Mouse (Mus musculus) small intestine, adult 2 months (tissue): ENCODE measurements around the gene Rbms2. TPM values are rescaled to one million over a fixed set of nuclear protein-coding genes. Genes with fewer than 3 reads are reported as not detected.

ENCODE experiments used
- H3K27ac ChIP-seq: fragments of 200-500 bp; 2 replicates; pipeline ENCODE4 v1.5.1; 2012; ENCODE audit warnings: low read depth, low read length, control low read depth, inconsistent platforms; ENCODE audit not compliant: insufficient read depth
- H3K27me3 ChIP-seq: fragments of 200-500 bp; 2 replicates; pipeline ENCODE4 v1.6.1; 2012; ENCODE audit warnings: mild to moderate bottlenecking, moderate library complexity, low read length, inconsistent platforms; ENCODE audit not compliant: control insufficient read depth, insufficient read depth
- H3K36me3 ChIP-seq: fragments of 200-500 bp; 2 replicates; pipeline ENCODE4 v1.6.1; 2012; ENCODE audit warnings: mild to moderate bottlenecking, low read length, control low read depth, inconsistent platforms; ENCODE audit not compliant: control insufficient read depth, insufficient read depth
- H3K4me1 ChIP-seq: fragments of 200-500 bp; 2 replicates; pipeline ENCODE4 v1.6.1; 2012; ENCODE audit warnings: low read length, inconsistent platforms, mixed read lengths; ENCODE audit not compliant: control insufficient read depth, insufficient read depth, insufficient read length
- H3K4me3 ChIP-seq: fragments of 200-500 bp; 2 replicates; pipeline ENCODE4 v1.5.1; 2012; ENCODE audit warnings: low read depth, mild to moderate bottlenecking, control low read depth, inconsistent platforms, low read length, moderate library complexity
- CTCF ChIP-seq: fragments of 200-500 bp; IDR thresholded peaks from 2 replicates; pipeline ENCODE4 v1.5.1; 2012; ENCODE audit warnings: low read depth, mild to moderate bottlenecking, control low read depth, inconsistent platforms, low read length, moderate library complexity, mixed read lengths; ENCODE audit not compliant: insufficient replicate concordance, insufficient read length; ENCODE audit errors: extremely low read depth
- POLR2A ChIP-seq: fragments of 200-500 bp; IDR thresholded peaks from 2 replicates; pipeline ENCODE4 v1.6.1; 2012; ENCODE audit warnings: low read depth, mild to moderate bottlenecking, control low read depth, inconsistent platforms, low read length, moderate library complexity
- WGBS: fragments of 180-500 bp; shearing (Covaris S2); methylation state at CpG from one replicate; pipeline ENCODE4 v1.1.7; 2018; 5-methylcytosine and 5-hydroxymethylcytosine counted together
- polyA plus RNA-seq: library from polyadenylated mRNA; depleted of rRNA; stranded (reverse); fragments of >200 nt; gene quantifications from 2 replicates; pipeline ENCODE4 v1.2.3, GENCODE M21; 2012

The Rbms2 gene
- polyA plus RNA-seq, 1 experiment = 34.9 TPM

DNA sequence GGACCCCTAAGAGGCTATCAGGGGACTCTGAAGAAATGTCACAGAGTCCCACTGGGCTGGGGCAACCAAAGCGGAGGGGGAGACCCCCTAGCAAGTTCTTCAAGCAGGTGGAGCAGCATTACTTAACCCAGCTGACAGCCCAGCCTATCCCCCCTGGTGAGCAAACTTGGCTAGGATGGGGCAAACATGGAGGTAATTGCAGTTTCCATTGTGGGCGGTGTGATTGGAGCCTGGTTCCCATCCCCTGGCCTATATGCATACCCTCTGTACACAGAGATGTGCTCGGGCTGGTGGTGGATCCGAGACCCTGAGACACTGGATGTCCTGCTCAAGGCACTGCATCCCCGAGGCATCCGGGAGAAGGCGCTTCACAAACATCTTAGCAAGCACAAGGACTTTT, 56.3 kb downstream of the Rbms2 start:
- Histone ChIP-seq H3K27me3 (no peaks in the 10 kb centered on the region), H3K36me3 (peaks cover 91% of the 10 kb centered on the region), H3K4me3 (no peak overlapping the region), H3K4me1 (no peaks in the 10 kb centered on the region), H3K27ac (no peak overlapping the region)
- no peak for TF ChIP-seq CTCF
- no peak for TF ChIP-seq POLR2A
- WGBS = 89% methylated on average over 7 of the region's 7 CpGs

DNA sequence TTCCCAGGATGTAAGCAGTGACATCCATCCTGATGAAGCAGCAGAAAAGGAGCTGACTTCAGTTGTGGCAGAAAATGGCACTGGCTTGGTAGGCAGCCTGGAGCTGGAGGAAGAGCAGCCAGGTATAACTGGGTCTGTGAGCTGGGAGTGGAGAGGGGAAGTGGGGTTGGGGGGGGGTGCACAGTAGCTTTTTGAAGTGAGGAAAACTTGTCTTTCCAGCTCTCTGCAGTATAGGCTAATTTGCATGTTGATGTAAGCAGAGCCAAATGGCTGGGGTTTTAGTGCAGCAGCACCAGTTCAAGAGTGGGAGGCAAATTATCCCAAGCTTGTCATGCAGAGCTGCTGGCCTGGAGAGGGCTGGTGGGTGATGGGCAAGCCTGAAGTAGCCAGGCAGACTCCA, 68.9 kb downstream of the Rbms2 start:
- Histone ChIP-seq H3K4me3 (no peak overlapping the region), H3K27me3 (no peaks in the 10 kb centered on the region), H3K27ac (no peak overlapping the region), H3K36me3 (peaks cover 59% of the 10 kb centered on the region), H3K4me1 (no peaks in the 10 kb centered on the region)
- TF ChIP-seq POLR2A (no peak), CTCF (no peak)

DNA sequence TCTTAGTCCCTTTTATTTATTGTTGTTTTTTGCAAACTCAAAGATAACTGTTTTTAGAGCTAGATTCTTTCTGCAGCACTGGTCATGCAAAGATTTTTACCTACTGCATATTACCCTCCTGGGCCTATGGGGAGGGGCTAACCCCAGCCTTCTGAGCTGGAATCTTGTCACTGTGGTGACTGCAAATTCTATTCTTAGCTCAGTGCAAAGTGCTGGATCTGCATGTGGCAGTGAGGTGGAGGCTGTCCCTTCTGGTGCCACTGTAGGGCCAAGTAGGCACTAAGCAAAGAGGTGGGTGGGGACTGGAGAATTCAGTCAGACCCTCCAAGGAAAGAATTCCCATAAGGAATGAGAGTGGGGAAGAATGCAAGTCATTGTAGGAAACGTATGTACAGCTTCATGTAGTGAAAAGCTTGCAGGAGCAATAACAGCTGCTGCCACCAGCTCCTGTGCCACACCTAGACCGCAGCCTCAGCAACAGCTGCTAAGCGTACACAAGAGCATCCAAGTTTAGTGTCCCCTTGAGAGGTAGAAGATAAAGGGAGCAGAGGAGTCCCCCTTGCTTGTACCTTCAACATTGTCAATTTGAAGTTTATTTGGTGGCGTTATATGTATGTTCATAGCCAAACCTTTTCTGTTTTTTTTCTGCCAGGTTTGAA, 69.9 kb downstream of the Rbms2 start:
- H3K4me3 ChIP-seq = no peak overlapping the region
- 80% methylated on average over 4 of the region's 4 CpGs for WGBS
- peaks cover 49% of the 10 kb centered on the region for H3K36me3 ChIP-seq
- no peaks in the 10 kb centered on the region for H3K27me3 ChIP-seq
- H3K4me1 ChIP-seq = no peaks in the 10 kb centered on the region
- H3K27ac ChIP-seq = no peak overlapping the region
- no peak for TF ChIP-seq POLR2A
- TF ChIP-seq CTCF = no peak

DNA sequence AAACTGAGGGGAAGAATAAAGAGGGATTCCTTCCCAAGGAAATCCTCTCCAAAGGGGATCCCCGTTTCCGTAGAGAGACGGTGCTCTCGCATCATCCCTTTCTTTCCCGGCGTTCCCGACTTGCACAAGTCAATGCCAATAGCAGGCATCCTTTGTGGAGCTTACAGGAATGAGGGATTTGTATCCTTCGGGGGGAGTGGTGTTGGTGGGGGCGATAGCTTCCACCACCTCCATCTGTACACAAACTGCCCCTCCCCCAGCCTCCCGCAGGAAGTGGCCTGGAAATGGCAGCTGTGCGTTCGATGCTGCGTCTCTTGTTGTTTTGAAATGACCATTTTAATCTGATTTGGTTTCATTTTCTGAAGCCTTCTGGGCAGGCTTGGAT, 82.5 kb downstream of the Rbms2 start:
- under 1% methylated on average over 13 of the region's 13 CpGs for WGBS
- no peaks in the 10 kb centered on the region for H3K27me3 ChIP-seq
- TF ChIP-seq CTCF = no peak
- TF ChIP-seq POLR2A = no peak; the same call in 1 of the 2 replicates

DNA sequence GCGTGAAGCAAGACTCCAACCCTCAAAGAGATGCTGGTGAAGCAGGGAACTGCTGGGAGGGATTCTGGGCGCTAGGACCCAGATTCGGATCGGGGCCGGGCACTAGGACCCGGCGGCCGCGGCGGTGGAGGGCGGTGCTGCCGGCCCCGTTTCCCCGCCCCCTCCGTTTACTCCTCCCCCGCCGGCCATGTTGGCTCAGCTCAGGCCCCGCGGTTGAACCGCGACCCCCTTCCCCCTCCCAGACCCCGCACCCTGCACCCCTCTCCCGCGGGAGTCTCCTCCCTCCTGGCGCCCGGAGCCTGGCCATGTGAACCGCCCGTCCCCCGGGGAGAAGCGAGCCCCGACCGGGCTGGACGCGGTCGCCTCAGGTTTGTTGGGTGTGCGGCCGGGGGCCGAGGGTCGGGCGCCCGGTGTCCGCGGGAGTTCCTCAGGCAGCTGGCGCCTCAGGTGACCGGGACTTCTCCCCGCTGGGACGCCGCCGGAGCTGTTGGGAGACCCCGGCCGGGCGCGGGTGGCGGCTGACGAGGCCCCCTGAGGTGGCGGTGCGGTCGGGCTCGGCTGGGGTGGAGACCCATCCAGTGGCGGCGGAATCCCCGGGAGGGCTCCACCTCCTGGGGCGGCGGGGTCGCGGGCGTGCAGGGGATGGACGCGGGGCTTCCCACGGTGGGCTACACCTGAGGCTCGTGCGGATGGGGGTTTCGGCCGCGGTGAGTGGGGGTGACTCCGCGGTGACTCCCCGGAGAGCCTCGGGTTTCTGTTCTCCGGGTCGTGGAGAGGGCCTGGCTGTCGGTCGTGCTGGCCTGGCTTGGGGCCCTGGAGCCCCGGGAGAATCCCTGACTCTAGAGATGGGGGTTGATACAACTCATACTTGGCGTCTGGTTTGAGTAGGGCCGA, 83.2 kb downstream of the Rbms2 start:
- H3K4me1 ChIP-seq = peaks cover 11% of the 10 kb centered on the region; the same call in 1 of the 2 replicates
- 0 out of 2 replicates have a peak, but pooled peaks cover 1% of the 10 kb centered on the region for H3K36me3 ChIP-seq
- TF ChIP-seq POLR2A (no peak), CTCF (no peak)
- peak overlapping the region; percentile 95 for H3K4me3 ChIP-seq
- H3K27ac ChIP-seq = peak overlapping the region; percentile 47
- WGBS = under 1% methylated on average over 81 of the region's 86 CpGs
- no peaks in the 10 kb centered on the region for H3K27me3 ChIP-seq

More for the DNA sequence above, 82.5 kb downstream of the Rbms2 start:
- Histone ChIP-seq H3K27ac (peak overlapping the region; percentile 47), H3K4me3 (peak overlapping the region; percentile 95), H3K4me1 (peaks cover 11% of the 10 kb centered on the region; the same call in 1 of the 2 replicates), H3K36me3 (peaks cover 1% of the 10 kb centered on the region; the same call in 1 of the 2 replicates)

DNA sequence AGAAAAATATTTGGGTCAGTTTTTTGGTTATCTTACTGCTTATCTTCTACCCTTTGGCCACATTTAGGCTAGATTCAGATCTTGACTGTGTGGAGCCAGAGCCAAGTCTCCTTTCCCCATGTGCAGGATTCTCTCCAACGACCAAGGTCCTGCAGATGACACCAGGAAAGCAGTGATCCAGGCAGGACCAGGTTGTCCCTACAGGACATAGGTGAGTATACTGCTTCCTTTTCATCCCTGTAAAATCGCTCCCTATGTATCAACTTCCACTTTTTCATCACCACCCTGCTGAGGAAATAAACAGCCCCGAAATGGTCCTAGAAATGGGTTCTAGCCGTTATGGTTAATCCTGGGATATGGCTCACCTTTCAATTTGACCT, 83.8 kb downstream of the Rbms2 start:
- TF ChIP-seq POLR2A = no peak
- no peak for TF ChIP-seq CTCF
- 32% methylated on average over 4 of the region's 4 CpGs for WGBS
- Histone ChIP-seq H3K4me1 (peaks cover 11% of the 10 kb centered on the region; the same call in 1 of the 2 replicates), H3K27ac (no peak overlapping the region), H3K27me3 (no peaks in the 10 kb centered on the region), H3K36me3 (0 out of 2 replicates have a peak, but pooled peaks cover 1% of the 10 kb centered on the region), H3K4me3 (peak overlapping the region; percentile 95; the same call in 1 of the 2 replicates)
